10 mouse cellular contexts compared by ENCODE assay signal in the genomic region with DNA sequence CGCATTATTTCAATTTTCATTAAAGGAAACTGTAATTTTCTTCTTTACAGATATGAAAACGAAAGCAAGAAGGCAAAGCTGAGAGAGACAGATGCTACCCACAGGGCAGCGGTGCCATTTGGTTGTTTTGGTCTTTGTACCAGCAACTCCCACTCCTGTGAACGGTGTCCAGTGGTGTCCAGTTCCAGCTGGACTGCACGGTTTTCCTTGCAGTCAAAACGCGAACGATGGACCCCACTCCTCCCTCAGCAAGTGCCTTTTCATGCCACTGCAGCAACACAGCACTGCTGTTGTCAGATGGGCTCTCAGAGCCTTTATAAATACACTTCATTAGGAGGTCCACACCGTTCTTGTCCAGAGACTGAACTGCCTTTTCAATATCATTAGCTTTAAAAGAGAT. TPM values are rescaled to one million over a fixed set of nuclear protein-coding genes. Genes with fewer than 3 reads are reported as not detected.
DNase-seq lines count a peak whose midpoint lies in the region; ATAC-seq lines count a peak whose summit lies in the region.
"Had no signal": no experiment of that assay in that cellular context is flagged by ENCODE, and none has a peak within 500 bp of the region (broad histone marks: within the 10 kb centered on the region; RNA-seq: fewer than 3 reads in every experiment).

No protein-coding gene starts in this region.

- no peaks in the 10 kb centered on the region for H3K27me3 ChIP-seq in kidney, embryonic 14.5 days (ENCODE audit: control insufficient read depth, insufficient read depth, low read length)
- no peaks in the 10 kb centered on the region for H3K27me3 ChIP-seq in forebrain, embryonic 13.5 days
- no peaks in the 10 kb centered on the region for H3K27me3 ChIP-seq in limb, embryonic 15.5 days

- no peak overlapping the region for H3K4me3 ChIP-seq in kidney, embryonic 14.5 days (ENCODE audit: low read length)
- no peak overlapping the region for H3K4me3 ChIP-seq in forebrain, embryonic 13.5 days
- H3K4me3 ChIP-seq in limb, embryonic 15.5 days = no peak overlapping the region

- H3K4me2 ChIP-seq in kidney, embryonic 14.5 days (replicated peaks; ENCODE audit: low read depth, low read length) = peak overlapping the region; percentile 25
- H3K4me2 ChIP-seq in forebrain, embryonic 13.5 days = peak overlapping the region; percentile 40
- 0 out of 2 replicates have a peak overlapping the region, but pooled peaks have one; percentile 22 for H3K4me2 ChIP-seq in limb, embryonic 15.5 days

- H3K9ac ChIP-seq in kidney, embryonic 14.5 days (ENCODE audit: low read depth, low read length) = no peak overlapping the region
- no peak overlapping the region for H3K9ac ChIP-seq in forebrain, embryonic 13.5 days
- H3K9ac ChIP-seq in limb, embryonic 15.5 days = no peak overlapping the region

- DNase-seq in kidney, adult 11 months = no peak
- no peak for DNase-seq in frontal cortex, postnatal 36 days (ENCODE audit: low spot score in 2 of 2)
- no peak for DNase-seq in frontal cortex, postnatal 10 days (ENCODE audit: low spot score in 2 of 2)
- DNase-seq in layer of hippocampus, adult 9-10 months (ENCODE audit: low spot score) = no peak
- DNase-seq: cerebellum, adult 2 months; left cerebral cortex, postnatal 4 days had no signal

- H3K36me3 ChIP-seq in kidney, embryonic 14.5 days (ENCODE audit: control insufficient read depth, insufficient read depth, low read length) = no peaks in the 10 kb centered on the region
- no peaks in the 10 kb centered on the region for H3K36me3 ChIP-seq in forebrain, embryonic 13.5 days (ENCODE audit: poor library complexity, severe bottlenecking)
- H3K36me3 ChIP-seq in limb, embryonic 15.5 days = no peaks in the 10 kb centered on the region

- 42% methylated on average over 9 of the region's 9 CpGs for WGBS in kidney, embryonic 14.5 days
- 62% methylated on average over 9 of the region's 9 CpGs for WGBS in forebrain, embryonic 13.5 days
- 67% methylated on average over 9 of the region's 9 CpGs for WGBS in limb, embryonic 15.5 days

- no peaks in the 10 kb centered on the region for H3K9me3 ChIP-seq in kidney, embryonic 14.5 days (ENCODE audit: control insufficient read depth, low read length)
- no peaks in the 10 kb centered on the region for H3K9me3 ChIP-seq in forebrain, embryonic 13.5 days (replicated peaks)
- H3K9me3 ChIP-seq in limb, embryonic 15.5 days = no peaks in the 10 kb centered on the region

- no peak for ATAC-seq in kidney, embryonic 14.5 days (ENCODE audit: low FRiP score, low TSS enrichment)
- peak; percentile 35 for ATAC-seq in CD4-positive, CD25-positive, alpha-beta regulatory T cell, adult 4 months
- no peak for ATAC-seq in forebrain, embryonic 13.5 days
- no peak for ATAC-seq in limb, embryonic 15.5 days (ENCODE audit: insufficient number of reproducible peaks, low FRiP score, low TSS enrichment, low read depth)

- H3K4me1 ChIP-seq in kidney, embryonic 14.5 days (ENCODE audit: control insufficient read depth, insufficient read depth, low read length) = no peaks in the 10 kb centered on the region
- no peaks in the 10 kb centered on the region for H3K4me1 ChIP-seq in forebrain, embryonic 13.5 days
- H3K4me1 ChIP-seq in limb, embryonic 15.5 days = no peaks in the 10 kb centered on the region

- H3K27ac ChIP-seq in kidney, embryonic 14.5 days (ENCODE audit: low read depth, low read length) = no peak overlapping the region
- H3K27ac ChIP-seq in forebrain, embryonic 13.5 days = no peak overlapping the region
- H3K27ac ChIP-seq in limb, embryonic 15.5 days = no peak overlapping the region

RNA-seq across cellular contexts. Expression of a gene that starts 5.1 kb away (rescaled TPM):
- 29.1 and 34.3 TPM in 2 replicates for polyA plus RNA-seq in kidney, embryonic 14.5 days (2014; fragmentation: Nextera tagmentation; extraction: Ambion mirVana)
- polyA plus RNA-seq in CD4-positive, CD25-positive, alpha-beta regulatory T cell, adult 4 months (2017; shearing (Covaris generic)) = 10 to 100 TPM; 64.3 to 69.6 TPM
- 33.4 and 38.6 TPM in 2 replicates for polyA plus RNA-seq in forebrain, embryonic 13.5 days (2015; fragmentation: Nextera tagmentation; extraction: Ambion mirVana)
- polyA plus RNA-seq in limb, embryonic 15.5 days (2015; fragmentation: Nextera tagmentation; extraction: Ambion mirVana) = 27.4 and 27.7 TPM in 2 replicates
